Mouse (Mus musculus) spleen, adult 2 months (tissue): ENCODE results near the gene Rnf38. TPM values are rescaled to one million over a fixed set of nuclear protein-coding genes. Genes with fewer than 3 reads are reported as not detected.

Experiments used
- DNase-seq, 2 experiments: peaks; one replicate each; pipeline versions ENCODE4 v3.0.0 to v3.0.0-alpha.2; 2012 to 2021; ENCODE audit warnings: low spot score in 2 of 2, low read depth in 1 of 2
- H3K27ac ChIP-seq: fragments of 200-500 bp; 2 replicates; pipeline ENCODE4 v1.5.1; 2012; ENCODE audit warnings: low read length, inconsistent platforms; ENCODE audit not compliant: insufficient read depth
- H3K27me3 ChIP-seq: fragments of 200-500 bp; 2 replicates; pipeline ENCODE4 v1.6.1; 2012; ENCODE audit warnings: mild to moderate bottlenecking, moderate library complexity, low read length, inconsistent platforms; ENCODE audit not compliant: control insufficient read depth, insufficient read depth
- H3K36me3 ChIP-seq: fragments of 200-500 bp; 2 replicates; pipeline ENCODE4 v1.6.1; 2012; ENCODE audit warnings: mild to moderate bottlenecking, low read length, inconsistent platforms; ENCODE audit not compliant: control insufficient read depth, insufficient read depth
- H3K4me1 ChIP-seq: fragments of 200-500 bp; 2 replicates; pipeline ENCODE4 v1.6.1; 2011; ENCODE audit warnings: inconsistent platforms; ENCODE audit not compliant: control insufficient read depth, insufficient read depth, insufficient read length
- H3K4me3 ChIP-seq: fragments of 200-500 bp; 2 replicates; pipeline ENCODE4 v1.5.1; 2011; ENCODE audit warnings: mild to moderate bottlenecking, inconsistent platforms; ENCODE audit not compliant: insufficient read depth, insufficient read length; ENCODE audit errors: extremely low read depth
- CTCF ChIP-seq: fragments of 200-500 bp; IDR thresholded peaks from 2 replicates; pipeline ENCODE4 v1.5.1; 2011; ENCODE audit warnings: mild to moderate bottlenecking, inconsistent platforms; ENCODE audit not compliant: insufficient read depth, insufficient read length, insufficient replicate concordance; ENCODE audit errors: extremely low read depth
- POLR2A ChIP-seq: fragments of 200-500 bp; IDR thresholded peaks from 2 replicates; pipeline ENCODE4 v1.6.1; 2011; ENCODE audit warnings: low read depth, low read length, inconsistent platforms
- WGBS: fragments of 180-500 bp; shearing (Covaris S2); methylation state at CpG from one replicate; pipeline ENCODE4 v1.1.7; 2018; 5-methylcytosine and 5-hydroxymethylcytosine counted together
- polyA plus RNA-seq: library from polyadenylated mRNA; depleted of rRNA; stranded (reverse); fragments of >200 nt; gene quantifications from 2 replicates; pipeline ENCODE4 v1.2.3, GENCODE M21; 2012

Rnf38 gene
- polyA plus RNA-seq, 1 experiment = 122 TPM

DNA sequence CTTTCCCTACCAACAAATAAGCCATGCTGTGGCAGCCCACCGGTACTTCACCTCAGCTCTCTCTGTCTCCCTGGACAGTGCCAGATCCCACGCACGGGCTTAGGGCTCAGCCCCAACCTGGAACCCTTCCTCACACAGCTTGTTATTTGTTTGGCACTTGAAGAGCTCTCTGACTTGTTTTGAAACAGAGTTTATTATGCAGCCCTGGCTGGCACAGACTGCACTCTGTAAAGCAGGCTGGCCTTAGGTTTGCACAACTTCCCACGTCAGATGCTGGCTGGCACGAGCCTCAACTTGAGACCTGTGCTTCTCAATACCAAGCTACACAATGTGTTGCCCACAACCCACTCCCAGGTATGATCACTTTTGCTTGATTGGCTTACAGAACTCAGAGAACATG is 53.8 kb downstream of the Rnf38 start:
- H3K27ac ChIP-seq = no peak overlapping the region
- TF ChIP-seq POLR2A (no peak), CTCF (no peak)
- H3K36me3 ChIP-seq = no peaks in the 10 kb centered on the region
- no peaks in the 10 kb centered on the region for H3K4me1 ChIP-seq
- no peak for DNase-seq
- WGBS = 87% methylated on average over 5 of the region's 5 CpGs
- no peak overlapping the region for H3K4me3 ChIP-seq
- no peaks in the 10 kb centered on the region for H3K27me3 ChIP-seq

DNA sequence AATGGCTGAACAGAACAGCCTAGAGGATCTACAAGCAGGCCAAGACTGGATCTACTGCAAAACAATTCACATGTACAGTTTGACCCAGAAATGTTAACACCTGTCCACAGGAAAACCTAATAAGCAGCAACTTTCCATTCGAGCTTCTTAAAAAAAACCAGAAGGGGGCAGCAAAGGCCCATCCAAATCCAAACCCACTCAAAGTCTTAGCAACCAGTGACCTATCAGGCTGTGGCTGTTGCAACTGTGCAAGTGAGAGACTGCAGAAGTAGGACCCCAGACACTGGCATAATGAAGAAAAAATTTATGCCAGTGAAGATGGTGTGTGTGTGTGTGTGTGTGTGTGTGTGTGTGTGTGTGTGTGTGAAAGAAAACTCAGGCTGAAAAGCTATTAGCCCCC is 60.4 kb downstream of the Rnf38 start:
- Histone ChIP-seq H3K27ac (no peak overlapping the region), H3K4me1 (peaks cover 4% of the 10 kb centered on the region; the same call in 1 of the 2 replicates), H3K36me3 (no peaks in the 10 kb centered on the region), H3K27me3 (no peaks in the 10 kb centered on the region), H3K4me3 (no peak overlapping the region)
- DNase-seq = peak; percentile 57 to 66
- peak; percentile 54; the same call in 1 of the 2 replicates for TF ChIP-seq CTCF
- TF ChIP-seq POLR2A = no peak
- WGBS = 3% methylated on average over 1 of the region's 1 CpGs

DNA sequence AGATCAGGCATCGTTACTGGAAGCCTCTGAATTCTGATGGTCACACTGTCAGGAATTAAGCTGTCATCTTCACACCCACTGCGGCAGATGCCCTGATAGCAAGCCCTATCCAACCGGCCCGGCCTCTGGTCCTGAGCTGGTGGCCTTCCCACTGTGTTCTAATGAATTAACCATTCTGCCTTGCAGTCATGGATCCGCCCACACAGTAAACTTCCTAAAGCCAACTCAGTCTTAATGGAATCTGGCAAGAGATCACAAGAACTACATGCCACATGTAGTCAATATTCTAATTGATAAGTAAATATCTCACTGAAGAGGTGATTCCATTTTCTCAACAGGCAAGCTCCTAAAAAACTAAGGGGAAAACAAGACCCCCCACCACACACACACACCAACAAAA is 60.9 kb downstream of the Rnf38 start:
- no peaks in the 10 kb centered on the region for H3K36me3 ChIP-seq
- peaks cover 4% of the 10 kb centered on the region; the same call in 1 of the 2 replicates for H3K4me1 ChIP-seq
- 90% methylated on average over 5 of the region's 5 CpGs for WGBS
- no peak overlapping the region for H3K4me3 ChIP-seq
- H3K27ac ChIP-seq = no peak overlapping the region
- TF ChIP-seq CTCF (no peak), POLR2A (no peak)
- no peak for DNase-seq
- no peaks in the 10 kb centered on the region for H3K27me3 ChIP-seq

DNA sequence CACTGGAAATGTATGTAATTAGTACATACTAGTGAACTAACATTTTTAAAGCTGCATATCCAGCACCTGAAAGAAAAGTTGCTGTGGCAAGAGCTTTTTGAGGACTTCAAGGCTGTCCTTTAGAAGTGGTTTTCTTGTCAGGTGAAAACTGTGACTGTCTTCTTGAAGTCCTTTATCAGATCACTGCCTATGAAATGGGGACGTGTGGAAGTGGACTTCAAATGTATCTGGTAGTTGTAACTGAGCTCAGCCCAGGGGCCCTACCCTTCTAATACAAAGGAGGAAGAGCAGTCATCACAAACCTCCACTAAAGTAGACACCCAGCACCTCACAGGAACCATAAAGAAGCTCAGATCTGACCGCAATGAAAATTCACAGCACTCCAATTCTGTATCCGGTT is 63.7 kb downstream of the Rnf38 start:
- WGBS = 58% methylated on average over 3 of the region's 3 CpGs
- peak overlapping the region; percentile 46; the same call in 1 of the 2 replicates for H3K27ac ChIP-seq
- H3K27me3 ChIP-seq = no peaks in the 10 kb centered on the region
- peaks cover 4% of the 10 kb centered on the region; the same call in 1 of the 2 replicates for H3K4me1 ChIP-seq
- H3K4me3 ChIP-seq = no peak overlapping the region
- DNase-seq = no peak
- TF ChIP-seq POLR2A (no peak), CTCF (no peak)
- H3K36me3 ChIP-seq = no peaks in the 10 kb centered on the region

GRCm38 (mm10) chr4:44168816-44169215 is 64.8 kb downstream of the Rnf38 start:
- Histone ChIP-seq H3K4me1 (peaks cover 4% of the 10 kb centered on the region; the same call in 1 of the 2 replicates), H3K27ac (0 out of 2 replicates have a peak overlapping the region, but pooled peaks have one; percentile 4), H3K36me3 (no peaks in the 10 kb centered on the region), H3K27me3 (no peaks in the 10 kb centered on the region), H3K4me3 (no peak overlapping the region)
- no peak for TF ChIP-seq POLR2A
- 3% methylated on average over 7 of the region's 7 CpGs for WGBS
- no peak for DNase-seq

- peak; percentile 92 to 99 for DNase-seq
- Histone ChIP-seq H3K36me3 (no peaks in the 10 kb centered on the region), H3K4me1 (peaks cover 4% of the 10 kb centered on the region; the same call in 1 of the 2 replicates), H3K27ac (peak overlapping the region; percentile 81), H3K4me3 (peak overlapping the region; percentile 70), H3K27me3 (no peaks in the 10 kb centered on the region)
- TF ChIP-seq POLR2A (peak; percentile 93), CTCF (no peak)
- WGBS = 0% methylated on average over 24 of the region's 34 CpGs
These were observed 65.3 kb downstream of the Rnf38 start for GRCm38 (mm10) chr4:44168231-44168647.

DNA sequence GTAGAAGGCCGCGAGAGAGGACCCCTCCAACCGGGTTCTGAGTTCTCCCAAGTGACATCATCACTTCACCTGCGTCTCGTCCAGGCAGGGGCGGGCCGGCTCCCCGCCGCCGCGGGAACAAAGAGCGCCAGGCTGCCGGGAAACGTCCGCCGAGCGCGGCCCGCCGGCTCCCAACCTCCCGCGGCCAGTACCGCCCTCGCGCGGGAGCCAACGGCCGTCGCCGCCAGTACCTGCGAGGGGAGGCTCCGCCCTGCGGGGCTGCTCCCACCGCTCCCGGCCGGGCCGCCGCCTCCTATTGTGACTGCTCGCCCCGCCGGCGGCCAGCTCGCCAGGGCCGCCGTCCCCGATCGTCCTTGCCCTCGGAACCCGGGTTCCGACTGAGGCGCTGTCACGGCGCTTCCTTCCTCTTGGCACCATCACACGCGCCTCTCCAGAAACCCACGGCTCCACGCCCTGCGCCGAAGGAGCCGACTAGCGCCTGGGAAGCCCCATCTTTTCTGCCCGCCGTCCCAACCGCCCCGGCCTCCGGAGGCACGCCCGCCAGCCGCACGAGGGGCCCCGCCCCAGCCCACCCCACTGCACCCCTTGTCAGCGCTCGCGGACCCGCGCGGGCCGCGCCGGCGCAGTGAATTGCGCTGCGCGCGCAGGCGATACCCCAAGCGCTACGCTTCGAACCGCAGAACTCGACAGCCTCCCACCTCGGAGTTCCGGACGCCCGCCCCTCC is 66.0 kb downstream of the Rnf38 start:
- Histone ChIP-seq H3K27me3 (no peaks in the 10 kb centered on the region), H3K36me3 (no peaks in the 10 kb centered on the region), H3K4me3 (peak overlapping the region; percentile 67), H3K27ac (peak overlapping the region; percentile 96), H3K4me1 (peaks cover 4% of the 10 kb centered on the region; the same call in 1 of the 2 replicates)
- DNase-seq = peak; percentile 87
- under 1% methylated on average over 76 of the region's 95 CpGs for WGBS
- TF ChIP-seq CTCF (no peak), POLR2A (peak; percentile 13)
